Mouse (Mus musculus) urinary bladder, adult 2 months (tissue): ENCODE results near the gene Spindoc. TPM values are rescaled to one million over a fixed set of nuclear protein-coding genes. Genes with fewer than 3 reads are reported as not detected.
"Not testable (repeated sequence)": the region's sequence is repeated elsewhere in the genome, so short reads cannot be mapped to it uniquely, and the experiment has no call there.

Experiments used
- DNase-seq: peaks from one replicate; pipeline ENCODE4 v3.0.0; 2022; ENCODE audit warnings: low spot score
- polyA plus RNA-seq: library from polyadenylated mRNA; depleted of rRNA; stranded (reverse); fragments of >200 nt; gene quantifications from 2 replicates; pipeline ENCODE4 v1.2.3, GENCODE M21; 2012

The Spindoc gene
- polyA plus RNA-seq, 1 experiment, result 21.0 TPM

- DNase-seq, result not testable (repeated sequence)
Measured at GRCm38 (mm10) chr19:7398898-7399297, 16.1 kb upstream of the Spindoc start.

- DNase-seq, result not testable (repeated sequence)
Measured at GRCm38 (mm10) chr19:7396867-7397826, 14.4 kb upstream of the Spindoc start.

GRCm38 (mm10) chr19:7388488-7388887 is 5.7 kb upstream of the Spindoc start:
- no peak for DNase-seq

- no peak for DNase-seq
Measured at GRCm38 (mm10) chr19:7386042-7386441, 3.2 kb upstream of the Spindoc start.

- peak; percentile 47 for DNase-seq
Measured at GRCm38 (mm10) chr19:7382248-7382902, 419 bp downstream of the Spindoc start.

- no peak for DNase-seq
Measured at GRCm38 (mm10) chr19:7381906-7382247, 917 bp downstream of the Spindoc start.

GRCm38 (mm10) chr19:7377639-7378038 is 5.2 kb downstream of the Spindoc start:
- DNase-seq, result no peak

- DNase-seq, result no peak
Measured at GRCm38 (mm10) chr19:7374491-7374890, 8.3 kb downstream of the Spindoc start.

- DNase-seq, result not testable (repeated sequence)
Measured at GRCm38 (mm10) chr19:7369469-7369868, 13.3 kb downstream of the Spindoc start.

GRCm38 (mm10) chr19:7353636-7354035 is 29.2 kb downstream of the Spindoc start:
- no peak for DNase-seq

GRCm38 (mm10) chr19:7352809-7353495 is 29.8 kb downstream of the Spindoc start:
- DNase-seq, result no peak

- no peak for DNase-seq
Measured at GRCm38 (mm10) chr19:7349993-7350392, 32.8 kb downstream of the Spindoc start.

- no peak for DNase-seq
Measured at GRCm38 (mm10) chr19:7345235-7345755, 37.5 kb downstream of the Spindoc start.

GRCm38 (mm10) chr19:7342646-7343045 is 40.1 kb downstream of the Spindoc start:
- DNase-seq, result no peak

GRCm38 (mm10) chr19:7341512-7342397 is 41.0 kb downstream of the Spindoc start, which contains the start of gene Mark2:
Mark2 (minus strand) TSS chr19:7341860.
- DNase-seq, result peak; percentile 95

- DNase-seq, result no peak
Measured at GRCm38 (mm10) chr19:7340780-7341475, 41.9 kb downstream of the Spindoc start.

- DNase-seq, result no peak
Measured at GRCm38 (mm10) chr19:7340371-7340779, 42.4 kb downstream of the Spindoc start.

GRCm38 (mm10) chr19:7339867-7340266 is 42.9 kb downstream of the Spindoc start:
- no peak for DNase-seq

- no peak for DNase-seq
Measured at GRCm38 (mm10) chr19:7339026-7339425, 43.8 kb downstream of the Spindoc start.

GRCm38 (mm10) chr19:7337781-7338342 is 44.9 kb downstream of the Spindoc start:
- no peak for DNase-seq
